Mouse (Mus musculus) urinary bladder, postnatal 36 days (tissue): ENCODE measurements around the gene Tln2.

Experiments used
- DNase-seq, 2 experiments: peaks; one replicate each; pipeline ENCODE4 v3.0.0; 2022; ENCODE audit warnings: low spot score in 2 of 2, mixed read lengths in 1 of 2

Gene Tln2

GRCm38 (mm10) chr9:67276446-67276845, 283.1 kb downstream of the Tln2 start:
- no peak for DNase-seq

- DNase-seq, result no peak
These were observed 285.2 kb downstream of the Tln2 start for GRCm38 (mm10) chr9:67274296-67274695.

GRCm38 (mm10) chr9:67273362-67273761, 286.1 kb downstream of the Tln2 start:
- no peak for DNase-seq

- DNase-seq, result no peak
These were observed 288.8 kb downstream of the Tln2 start for GRCm38 (mm10) chr9:67270734-67271133.

GRCm38 (mm10) chr9:67270061-67270595, 289.4 kb downstream of the Tln2 start:
- DNase-seq, result no peak

- no peak for DNase-seq
These were observed 292.1 kb downstream of the Tln2 start for GRCm38 (mm10) chr9:67267276-67267990.

- no peak for DNase-seq
These were observed 294.0 kb downstream of the Tln2 start for GRCm38 (mm10) chr9:67265513-67265912.

GRCm38 (mm10) chr9:67264896-67265295, 294.6 kb downstream of the Tln2 start:
- no peak for DNase-seq

GRCm38 (mm10) chr9:67260835-67261599, 298.5 kb downstream of the Tln2 start:
- no peak for DNase-seq

- no peak for DNase-seq
These were observed 309.4 kb downstream of the Tln2 start for GRCm38 (mm10) chr9:67250141-67250540.

GRCm38 (mm10) chr9:67247365-67247950, 312.0 kb downstream of the Tln2 start:
- DNase-seq, result no peak

GRCm38 (mm10) chr9:67245265-67245664, 314.2 kb downstream of the Tln2 start:
- DNase-seq, result no peak

- no peak for DNase-seq
These were observed 317.8 kb downstream of the Tln2 start for GRCm38 (mm10) chr9:67241683-67242082.

- DNase-seq, result peak in 1 of 2 experiments; percentile 51
These were observed 319.0 kb downstream of the Tln2 start for GRCm38 (mm10) chr9:67240456-67240855.

- DNase-seq, result no peak
These were observed 322.5 kb downstream of the Tln2 start for GRCm38 (mm10) chr9:67236987-67237386.

- peak; percentile 10 to 15 for DNase-seq
These were observed 323.9 kb downstream of the Tln2 start for GRCm38 (mm10) chr9:67235441-67236217.

GRCm38 (mm10) chr9:67229033-67229432, 330.5 kb downstream of the Tln2 start:
- no peak for DNase-seq

- no peak for DNase-seq
These were observed 339.1 kb downstream of the Tln2 start for GRCm38 (mm10) chr9:67220388-67220787.

- DNase-seq, result no peak
These were observed 341.5 kb downstream of the Tln2 start for GRCm38 (mm10) chr9:67218001-67218400.

GRCm38 (mm10) chr9:67214191-67214985, 345.1 kb downstream of the Tln2 start:
- no peak for DNase-seq

- DNase-seq, result peak; percentile 80
These were observed 346.2 kb downstream of the Tln2 start for GRCm38 (mm10) chr9:67213275-67213674.
